Mouse (Mus musculus): Measurements from ENCODE around the gene Obsl1.

Obsl1 gene

GRCm38 (mm10) chr1:75435475-75436328, 70.5 kb downstream of the Obsl1 start, which contains the start of gene Gmppa:
Gene Gmppa, plus strand, starts transcription at chr1:75435930.
- DNase-seq (ENCODE audit: low read depth, low spot score): peak; percentile 79

All from CD4-positive helper T cell, adult 2 months (primary cell).